ENCODE assay signal across 18 mouse cellular contexts in the genomic region with DNA sequence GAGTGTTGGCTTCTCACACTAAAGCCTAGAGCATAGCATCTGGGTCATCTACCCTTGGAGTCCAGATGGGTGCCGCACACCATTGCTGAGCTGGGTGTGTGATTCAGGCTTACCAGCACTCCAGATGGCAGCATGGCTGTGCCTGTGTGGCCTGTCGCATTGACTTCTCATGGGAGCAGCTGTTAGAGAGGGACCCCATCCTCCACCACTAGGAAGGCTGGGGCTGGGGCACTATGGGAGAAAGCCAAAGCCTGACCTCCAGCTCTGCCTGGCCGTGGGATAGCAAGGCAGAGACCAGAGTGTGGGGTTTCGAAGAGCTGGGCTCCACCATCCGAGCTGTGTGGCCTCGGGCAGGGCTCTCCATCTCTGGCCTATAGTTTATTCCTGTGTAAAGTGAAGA.
DNase-seq lines count a peak whose midpoint lies in the region; ATAC-seq lines count a peak whose summit lies in the region.
"Had no signal": no experiment of that assay in that cellular context is flagged by ENCODE, and none has a peak within 500 bp of the region (broad histone marks: within the 10 kb centered on the region; RNA-seq: fewer than 3 reads in every experiment).

No protein-coding gene starts in this region.

- no peaks in the 10 kb centered on the region for H3K9me3 ChIP-seq in embryonic facial prominence, embryonic 12.5 days
- no peaks in the 10 kb centered on the region for H3K9me3 ChIP-seq in embryonic facial prominence, embryonic 10.5 days
- no peaks in the 10 kb centered on the region for H3K9me3 ChIP-seq in heart, embryonic 11.5 days (replicated peaks; ENCODE audit: control insufficient read depth, low read length)
- H3K9me3 ChIP-seq: embryonic facial prominence, embryonic 15.5 days; limb, embryonic 10.5 days; lung, embryonic 15.5 days had no signal

- H3K4me1 ChIP-seq in embryonic facial prominence, embryonic 12.5 days: peaks cover 69% of the 10 kb centered on the region
- H3K4me1 ChIP-seq in embryonic facial prominence, embryonic 10.5 days: peaks cover 83% of the 10 kb centered on the region
- H3K4me1 ChIP-seq in heart, embryonic 11.5 days (ENCODE audit: control insufficient read depth, insufficient read depth, low read length): peaks cover 81% of the 10 kb centered on the region

- no peak for ATAC-seq in embryonic facial prominence, embryonic 12.5 days (ENCODE audit: insufficient number of reproducible peaks, insufficient read depth, low FRiP score, low TSS enrichment)
- no peak for ATAC-seq in heart, embryonic 11.5 days (replicated peaks; ENCODE audit: insufficient number of reproducible peaks, low FRiP score, low TSS enrichment)

- DNase-seq in embryonic facial prominence, embryonic 10.5 days (ENCODE audit: low spot score): no peak
- DNase-seq in heart, adult 8-10 months (ENCODE audit: low spot score): no peak
- peak; percentile 59 for DNase-seq in brain, adult 2 months (ENCODE audit: low read depth, low spot score)
- DNase-seq in cerebellum, postnatal 14 days: peak; percentile 50 to 55
- no peak for DNase-seq in adrenal gland, adult 8-10 months
- DNase-seq: adrenal gland, postnatal 36 days; B cell, adult 2 months; gastrocnemius, postnatal 36 days; kidney, adult 18-20 months; kidney, postnatal 10 days; lung, postnatal 4 days; right cerebral cortex, postnatal 4 days had no signal

- no peak overlapping the region for H3K9ac ChIP-seq in embryonic facial prominence, embryonic 12.5 days
- 0 out of 2 replicates have a peak overlapping the region, but pooled peaks have one; percentile 16 for H3K9ac ChIP-seq in heart, embryonic 11.5 days (ENCODE audit: low read depth, low read length)
- H3K9ac ChIP-seq: embryonic facial prominence, embryonic 15.5 days; lung, embryonic 15.5 days had no signal

- H3K4me3 ChIP-seq in embryonic facial prominence, embryonic 12.5 days: no peak overlapping the region
- no peak overlapping the region for H3K4me3 ChIP-seq in embryonic facial prominence, embryonic 10.5 days
- H3K4me3 ChIP-seq in heart, embryonic 11.5 days (ENCODE audit: low read depth, low read length): no peak overlapping the region
- H3K4me3 ChIP-seq: embryonic facial prominence, embryonic 15.5 days; limb, embryonic 10.5 days; lung, embryonic 15.5 days had no signal

- H3K27ac ChIP-seq in embryonic facial prominence, embryonic 12.5 days: no peak overlapping the region
- no peak overlapping the region for H3K27ac ChIP-seq in embryonic facial prominence, embryonic 10.5 days (replicated peaks)
- H3K27ac ChIP-seq in heart, embryonic 11.5 days (ENCODE audit: low read depth, low read length): 0 out of 2 replicates have a peak overlapping the region, but pooled peaks have one; percentile 12
- H3K27ac ChIP-seq: embryonic facial prominence, embryonic 15.5 days; limb, embryonic 10.5 days; lung, embryonic 15.5 days; stomach, postnatal 0 days had no signal

- WGBS in embryonic facial prominence, embryonic 12.5 days: 76% methylated on average over 6 of the region's 6 CpGs
- WGBS in embryonic facial prominence, embryonic 10.5 days: 82% methylated on average over 6 of the region's 6 CpGs
- WGBS in heart, embryonic 11.5 days (ENCODE audit: insufficient replicate concordance): 67% methylated on average over 6 of the region's 6 CpGs

- H3K27me3 ChIP-seq in embryonic facial prominence, embryonic 12.5 days: no peaks in the 10 kb centered on the region
- no peaks in the 10 kb centered on the region; the same call in 1 of the 2 replicates for H3K27me3 ChIP-seq in embryonic facial prominence, embryonic 10.5 days (replicated peaks; ENCODE audit: low read depth, poor library complexity, severe bottlenecking)
- H3K27me3 ChIP-seq in heart, embryonic 11.5 days (ENCODE audit: control insufficient read depth, insufficient read depth, low read length): no peaks in the 10 kb centered on the region
- H3K27me3 ChIP-seq: embryonic facial prominence, embryonic 15.5 days; lung, embryonic 15.5 days had no signal

- H3K4me2 ChIP-seq in embryonic facial prominence, embryonic 12.5 days (replicated peaks): 0 out of 2 replicates have a peak overlapping the region, but pooled peaks have one; percentile 1
- H3K4me2 ChIP-seq in heart, embryonic 11.5 days: peak overlapping the region; percentile 11; the same call in 1 of the 2 replicates
- H3K4me2 ChIP-seq: embryonic facial prominence, embryonic 15.5 days; lung, embryonic 15.5 days had no signal

- peaks cover 8% of the 10 kb centered on the region; the same call in 1 of the 2 replicates for H3K36me3 ChIP-seq in embryonic facial prominence, embryonic 12.5 days
- H3K36me3 ChIP-seq in embryonic facial prominence, embryonic 10.5 days (replicated peaks): peaks cover 41% of the 10 kb centered on the region
- H3K36me3 ChIP-seq in heart, embryonic 11.5 days (ENCODE audit: control insufficient read depth, insufficient read depth, low read length): peaks cover 3% of the 10 kb centered on the region; the same call in 1 of the 2 replicates
- H3K36me3 ChIP-seq: embryonic facial prominence, embryonic 15.5 days; lung, embryonic 15.5 days had no signal

Comparison
In these comparisons a context has a peak if more than half of its experiments do, and no peak if none do; other contexts are left out.
1. DNase-seq: peak in brain, adult 2 months (single experiment) and cerebellum, postnatal 14 days (2 of 2); none in embryonic facial prominence, embryonic 10.5 days (single experiment), heart, adult 8-10 months (single experiment) and adrenal gland, adult 8-10 months (single experiment).